Mouse (Mus musculus): ENCODE data around the gene Slc22a21. TPM values are rescaled to one million over a fixed set of nuclear protein-coding genes. Genes with fewer than 3 reads are reported as not detected.

The Slc22a21 gene
- total RNA-seq, 2 experiments from 2014 or later: 7.8 to 9.8 TPM

DNA sequence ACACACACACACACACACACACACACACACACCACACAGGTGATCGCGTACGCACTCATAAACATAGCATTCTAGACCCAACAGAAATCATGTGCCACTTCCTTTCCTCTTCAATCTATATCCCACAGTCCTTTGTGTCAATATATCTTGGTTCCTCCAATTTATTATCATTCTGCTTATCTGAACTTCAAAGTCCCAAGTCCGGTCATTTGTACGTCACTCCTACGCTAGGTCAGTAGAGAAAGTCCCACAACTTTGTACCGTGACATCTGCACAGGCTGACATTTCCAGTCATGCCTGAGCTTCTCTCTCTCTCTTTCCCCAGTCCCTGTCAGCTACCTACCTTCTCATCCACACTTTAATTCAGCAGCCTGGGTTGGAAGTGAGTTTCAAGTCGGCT is 71.4 kb downstream of the Slc22a21 start:
- DNase-seq (ENCODE audit: low spot score in 2 of 2): no peak

DNA sequence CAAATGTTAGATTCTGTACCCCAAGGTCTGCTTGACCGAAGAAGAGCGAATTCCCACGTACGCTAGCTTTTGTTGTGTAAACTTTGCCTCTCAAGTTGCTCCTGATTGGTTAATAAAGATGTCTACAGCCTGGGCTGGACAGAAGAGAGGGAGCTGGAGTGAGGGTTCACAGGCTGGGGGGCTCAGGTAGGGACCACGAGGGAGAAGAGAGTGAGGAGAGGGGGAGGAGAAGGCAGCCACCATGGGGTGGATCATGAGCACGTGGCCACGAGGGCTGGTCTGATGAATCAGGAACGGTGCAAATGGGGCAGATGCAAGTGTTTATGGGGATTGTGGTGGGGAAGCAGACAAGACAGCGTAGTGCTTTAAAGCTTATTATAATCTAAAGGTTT is 75.6 kb downstream of the Slc22a21 start:
- DNase-seq (ENCODE audit: low spot score in 2 of 2): no peak

DNA sequence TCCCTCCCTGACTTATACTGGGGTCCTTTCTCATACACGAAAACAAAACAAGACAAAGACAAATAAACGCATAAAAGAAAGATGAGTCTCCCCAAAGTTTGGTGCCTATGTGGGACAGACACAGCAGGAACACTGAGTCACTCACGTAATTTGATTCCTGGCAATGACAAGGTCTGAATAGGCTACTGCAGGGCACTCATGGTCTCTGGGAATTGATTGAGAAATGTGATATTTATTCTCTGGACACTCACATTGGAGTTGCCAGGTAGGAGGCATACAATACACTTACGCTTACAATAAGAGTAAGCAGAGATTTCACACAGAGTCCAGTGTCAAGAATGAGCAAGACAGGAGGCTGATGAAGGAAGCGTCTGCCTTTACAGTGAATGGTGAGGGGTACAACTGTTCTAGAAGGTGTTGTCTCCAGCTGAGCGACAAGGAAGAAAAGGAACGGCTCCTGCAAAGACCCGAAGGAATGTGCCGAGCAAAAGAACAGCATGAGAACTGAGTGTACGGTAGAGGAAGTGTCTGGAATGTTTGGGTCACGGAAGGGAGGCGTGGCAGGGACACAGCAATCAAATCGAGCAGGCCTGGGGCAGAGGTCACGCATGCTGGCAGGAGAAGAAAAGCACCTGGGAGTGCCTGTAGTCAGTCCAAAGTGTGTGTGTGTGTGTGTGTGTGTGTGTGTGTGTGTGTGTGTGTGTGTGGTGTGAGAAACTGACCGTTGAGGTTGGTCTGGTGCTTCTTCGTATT is 76.2 kb downstream of the Slc22a21 start:
- no peak for DNase-seq (ENCODE audit: low spot score in 2 of 2)

DNA sequence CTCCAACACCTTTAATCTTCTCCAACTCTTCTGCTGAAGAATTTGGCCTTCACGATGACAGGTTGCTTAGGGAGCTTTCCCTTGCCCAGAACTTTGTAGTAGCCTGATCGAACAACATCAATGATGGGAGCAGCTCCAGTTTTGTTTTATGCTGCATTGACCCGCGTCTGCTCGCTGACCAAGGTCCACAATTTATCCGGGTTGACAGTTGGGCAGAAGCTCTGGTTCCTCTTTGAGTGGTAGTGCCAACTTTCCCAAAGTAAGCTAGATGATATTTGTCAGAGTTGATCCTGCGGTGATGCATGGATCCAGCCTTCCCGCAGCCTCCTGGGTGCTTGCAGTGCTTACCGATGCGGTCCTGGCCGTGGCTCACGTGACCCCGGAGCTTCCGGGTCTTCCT is 77.4 kb downstream of the Slc22a21 start:
- no peak for DNase-seq (ENCODE audit: low spot score in 2 of 2)

DNA sequence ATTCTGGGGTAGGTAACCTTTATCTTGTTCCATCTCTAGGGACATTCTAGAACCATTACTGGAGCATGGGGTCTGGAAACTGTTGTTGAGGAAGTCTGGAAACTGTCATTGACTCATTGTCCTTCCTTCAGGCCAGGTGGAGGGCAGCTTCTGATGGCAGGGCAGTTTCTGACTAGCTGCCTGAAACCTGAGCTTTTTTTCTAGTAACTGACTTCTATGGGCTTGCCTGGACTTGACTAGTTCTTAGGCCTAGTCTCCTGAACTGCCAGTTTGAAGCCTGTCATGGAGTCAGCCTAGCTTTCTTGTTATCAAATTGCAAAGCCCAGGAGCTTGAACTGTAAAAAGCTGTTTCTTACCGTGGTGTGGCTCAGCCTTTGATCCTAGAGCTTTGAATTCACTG is 79.1 kb downstream of the Slc22a21 start:
- no peak for DNase-seq (ENCODE audit: low spot score in 2 of 2)

DNA sequence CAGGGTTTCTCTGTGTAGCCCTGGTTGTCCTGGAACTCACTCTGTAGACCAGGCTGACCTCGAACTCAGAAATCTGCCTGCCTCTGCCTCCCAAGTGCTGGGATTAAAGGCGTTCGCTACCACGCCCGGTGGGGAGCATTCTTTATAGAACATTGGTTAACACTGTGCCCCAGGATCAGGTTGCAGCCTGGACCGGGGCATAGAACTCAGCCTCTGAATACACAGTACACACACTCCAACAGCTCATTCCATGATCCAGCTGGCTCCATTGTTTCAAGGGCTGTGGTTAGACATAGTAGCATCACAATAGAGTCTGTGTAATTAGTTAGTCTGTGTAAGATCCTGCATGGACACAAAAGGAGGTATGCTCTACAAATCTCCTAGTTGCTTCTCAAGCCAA is 80.2 kb downstream of the Slc22a21 start:
- DNase-seq (ENCODE audit: low spot score in 2 of 2): no peak

Other genes starting within 250 kb of the Slc22a21 start
- gene Irf1, start 210.3 kb downstream of the Slc22a21 start, total RNA-seq (2021): 10 to 100 TPM; 33.6 to 40.2 TPM
- 1 to 10 TPM in 1 of 2 experiments, under 1 TPM in 1; 0.82 to 1.1 TPM for gene Gm17334, start 207.1 kb downstream of the Slc22a21 start, total RNA-seq (2021)
- 10 to 100 TPM in 1 of 2 experiments, 1 to 10 TPM in 1; 7.9 to 10.6 TPM for gene Gm12216, start 121.1 kb downstream of the Slc22a21 start, total RNA-seq (2021)
- gene Slc22a5, start 88.7 kb downstream of the Slc22a21 start, total RNA-seq (2021): 10 to 100 TPM; 22.0 to 31.1 TPM
- gene Slc22a4, start 47.8 kb upstream of the Slc22a21 start, total RNA-seq (2021): 1 to 10 TPM; 4.6 to 5.0 TPM
- 10 to 100 TPM; 34.7 to 38.8 TPM for gene Pdlim4, start 88.7 kb upstream of the Slc22a21 start, total RNA-seq (2021)
- gene P4ha2, start 119.8 kb upstream of the Slc22a21 start, total RNA-seq (2021): 10 to 100 TPM; 20.8 to 21.9 TPM